Mouse (Mus musculus): Measurements from ENCODE around the gene Fgfr2. TPM values are rescaled to one million over a fixed set of nuclear protein-coding genes. Genes with fewer than 3 reads are reported as not detected.
"Not testable (repeated sequence)": the region's sequence is repeated elsewhere in the genome, so short reads cannot be mapped to it uniquely, and the experiment has no call there.

Fgfr2 gene
- total and polyA plus RNA-seq, 2 experiments from 2014 or later, result 17.1 to 47.6 TPM

DNA sequence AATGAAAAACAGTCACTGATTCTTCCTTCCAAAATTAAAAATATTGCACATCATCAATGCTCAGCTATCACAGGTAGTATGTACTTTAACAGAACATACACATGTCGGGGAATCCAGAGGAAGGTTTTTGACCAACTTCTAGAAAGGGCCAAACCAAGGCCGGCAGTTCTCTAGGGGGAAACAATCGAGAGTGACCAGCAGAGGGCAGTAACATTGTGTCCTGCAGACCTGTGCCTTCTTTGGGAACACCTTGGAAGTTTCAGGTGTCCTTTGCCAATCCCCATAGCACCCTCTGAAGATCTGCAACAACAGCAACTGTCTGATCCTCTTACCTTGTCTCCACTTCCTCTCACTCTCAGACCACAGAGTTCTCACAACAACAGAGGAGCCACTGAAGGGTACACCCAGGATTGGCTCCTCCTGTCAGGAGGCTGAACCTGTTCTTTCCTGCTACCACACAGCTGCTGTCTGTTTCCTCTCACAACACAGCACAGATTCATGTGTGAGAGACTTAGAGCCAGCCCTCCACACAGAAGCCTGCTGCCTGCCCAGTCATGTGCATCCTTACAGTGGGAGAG is 2077.8 kb downstream of the Fgfr2 start:
- not testable (repeated sequence) for H3K9me3 ChIP-seq (ENCODE audit: low read length)
- TF ChIP-seq CTCF (IDR thresholded peaks at IDR 0.05; ENCODE audit: low read depth), result 0 out of 2 replicates have a peak, but pooled peaks have one; percentile 24

DNA sequence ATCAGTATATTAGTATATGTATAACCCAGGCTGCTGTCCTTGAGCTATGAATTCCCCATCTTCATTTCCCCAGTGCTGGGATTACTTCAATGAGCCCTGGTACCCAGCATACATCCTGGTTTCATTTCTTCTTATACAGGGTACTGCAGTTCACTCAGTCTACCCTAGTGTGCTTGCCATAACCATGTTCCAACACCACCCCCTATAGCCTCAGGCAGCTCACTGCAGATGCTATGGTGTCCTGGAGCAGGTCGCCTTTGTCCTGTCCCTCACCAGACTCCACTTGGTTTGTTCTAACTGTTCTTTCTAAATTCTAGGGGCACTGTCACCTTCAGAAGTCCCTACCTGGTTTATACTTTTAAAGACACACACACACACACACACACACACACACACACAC is 2080.5 kb downstream of the Fgfr2 start:
- no peak for DNase-seq
- ATAC-seq, result no peak
- TF ChIP-seq CTCF (IDR thresholded peaks at IDR 0.05; ENCODE audit: low read depth), result peak; percentile 33

More for the DNA sequence above, 2077.8 kb downstream of the Fgfr2 start:
- not testable (repeated sequence) for DNase-seq; H3K4me1 ChIP-seq (ENCODE audit: insufficient read depth); H3K4me3 ChIP-seq (ENCODE audit: low read depth, low read length); H3K9ac ChIP-seq; H3K27me3 ChIP-seq (ENCODE audit: insufficient read depth, low read length); H3K27ac ChIP-seq (ENCODE audit: low read depth, low read length); H3K4me2 ChIP-seq (ENCODE audit: low read depth); H3K36me3 ChIP-seq (ENCODE audit: insufficient read depth); ATAC-seq
- WGBS, result 34% methylated on average over 3 of the region's 3 CpGs

DNA sequence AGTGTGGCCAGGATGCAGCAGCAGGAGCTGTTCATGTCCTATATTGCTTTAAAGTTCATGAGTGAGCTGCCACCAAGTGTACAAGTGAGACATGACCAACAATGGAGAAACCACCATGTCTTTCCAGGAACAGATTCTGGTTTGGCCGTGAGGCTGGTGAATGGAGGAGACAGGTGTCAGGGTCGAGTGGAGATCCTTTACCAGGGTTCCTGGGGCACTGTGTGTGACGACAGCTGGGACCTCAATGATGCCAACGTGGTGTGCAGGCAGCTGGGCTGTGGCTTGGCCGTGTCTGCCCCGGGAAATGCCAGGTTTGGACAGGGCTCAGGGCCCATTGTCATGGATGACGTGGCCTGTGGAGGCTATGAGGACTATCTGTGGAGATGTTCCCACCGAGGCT is 2082.4 kb downstream of the Fgfr2 start:
- H3K36me3 ChIP-seq (ENCODE audit: insufficient read depth); DNase-seq; H3K4me3 ChIP-seq (ENCODE audit: low read depth, low read length); H3K9me3 ChIP-seq (ENCODE audit: low read length); H3K4me1 ChIP-seq (ENCODE audit: insufficient read depth); H3K4me2 ChIP-seq (ENCODE audit: low read depth); H3K27ac ChIP-seq (ENCODE audit: low read depth, low read length); H3K9ac ChIP-seq; H3K27me3 ChIP-seq (ENCODE audit: insufficient read depth, low read length); ATAC-seq: not testable (repeated sequence)
- 84% methylated on average over 8 of the region's 8 CpGs for WGBS

More for the DNA sequence above, 2080.5 kb downstream of the Fgfr2 start:
- H3K4me2 ChIP-seq (ENCODE audit: low read depth), result no peak overlapping the region
- no peak overlapping the region for H3K4me3 ChIP-seq (ENCODE audit: low read depth, low read length)
- H3K4me1 ChIP-seq (ENCODE audit: insufficient read depth), result no peaks in the 10 kb centered on the region
- 51% methylated on average over 1 of the region's 1 CpGs for WGBS
- no peak overlapping the region for H3K9ac ChIP-seq
- H3K9me3 ChIP-seq (ENCODE audit: low read length), result no peaks in the 10 kb centered on the region
- no peaks in the 10 kb centered on the region for H3K36me3 ChIP-seq (ENCODE audit: insufficient read depth)
- H3K27ac ChIP-seq (ENCODE audit: low read depth, low read length), result no peak overlapping the region
- H3K27me3 ChIP-seq (ENCODE audit: insufficient read depth, low read length), result no peaks in the 10 kb centered on the region

DNA sequence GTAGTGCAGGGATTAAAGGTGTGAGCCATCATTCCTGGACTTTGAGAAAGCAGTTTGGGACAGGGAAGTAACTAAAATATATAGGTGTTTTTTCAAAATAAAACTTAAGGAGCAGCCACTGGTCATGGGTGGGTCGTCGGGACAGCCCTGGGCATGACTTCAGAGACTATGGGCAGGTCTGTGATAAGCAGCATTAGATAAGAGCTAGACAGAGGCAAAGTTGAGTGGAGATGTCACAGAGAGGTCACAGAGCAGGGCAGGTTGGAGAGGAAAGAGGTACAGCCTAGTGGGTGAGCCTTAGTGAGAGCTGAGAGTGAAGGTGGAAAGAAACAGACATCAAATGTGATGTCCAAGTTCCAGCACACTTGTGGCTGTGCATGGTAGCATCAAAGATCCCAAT is 2086.1 kb downstream of the Fgfr2 start:
- H3K36me3 ChIP-seq (ENCODE audit: insufficient read depth), result no peaks in the 10 kb centered on the region
- DNase-seq (no peak), ATAC-seq (no peak)
- no peaks in the 10 kb centered on the region for H3K9me3 ChIP-seq (ENCODE audit: low read length)
- H3K27me3 ChIP-seq (ENCODE audit: insufficient read depth, low read length), result no peaks in the 10 kb centered on the region
- no peak for TF ChIP-seq CTCF (IDR thresholded peaks at IDR 0.05; ENCODE audit: low read depth)
- no peak overlapping the region for H3K4me3 ChIP-seq (ENCODE audit: low read depth, low read length)
- no peak overlapping the region for H3K9ac ChIP-seq
- H3K4me1 ChIP-seq (ENCODE audit: insufficient read depth), result no peaks in the 10 kb centered on the region
- no peak overlapping the region for H3K4me2 ChIP-seq (ENCODE audit: low read depth)
- 93% methylated on average over 2 of the region's 2 CpGs for WGBS
- no peak overlapping the region for H3K27ac ChIP-seq (ENCODE audit: low read depth, low read length)

DNA sequence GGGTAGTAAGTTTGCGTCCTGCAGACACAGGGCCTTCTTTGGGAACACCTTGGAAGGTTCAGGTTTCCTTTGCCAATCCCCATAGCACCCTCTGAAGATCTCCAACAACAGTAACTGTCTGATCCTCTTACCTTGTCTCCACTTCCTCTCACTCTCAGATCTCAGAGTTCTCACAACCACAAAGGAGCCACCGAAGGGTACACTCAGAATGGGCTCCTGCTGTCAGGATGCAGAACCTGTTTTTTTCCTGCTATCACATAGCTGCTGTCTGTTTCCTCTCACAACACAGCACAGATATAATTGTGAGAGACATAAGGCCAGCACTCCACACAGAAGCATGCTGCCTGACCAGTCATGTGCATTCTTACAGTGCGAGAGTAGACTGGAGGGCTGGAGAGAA is 2086.8 kb downstream of the Fgfr2 start:
- Histone ChIP-seq H3K36me3 (ENCODE audit: insufficient read depth) (no peaks in the 10 kb centered on the region), H3K4me1 (ENCODE audit: insufficient read depth) (no peaks in the 10 kb centered on the region), H3K9ac (no peak overlapping the region), H3K27ac (ENCODE audit: low read depth, low read length) (no peak overlapping the region), H3K9me3 (ENCODE audit: low read length) (no peaks in the 10 kb centered on the region), H3K4me3 (ENCODE audit: low read depth, low read length) (no peak overlapping the region), H3K4me2 (ENCODE audit: low read depth) (no peak overlapping the region), H3K27me3 (ENCODE audit: insufficient read depth, low read length) (no peaks in the 10 kb centered on the region)
- WGBS, result 86% methylated on average over 3 of the region's 3 CpGs
- TF ChIP-seq CTCF (IDR thresholded peaks at IDR 0.05; ENCODE audit: low read depth), result no peak
- ATAC-seq (no peak), DNase-seq (no peak)

DNA sequence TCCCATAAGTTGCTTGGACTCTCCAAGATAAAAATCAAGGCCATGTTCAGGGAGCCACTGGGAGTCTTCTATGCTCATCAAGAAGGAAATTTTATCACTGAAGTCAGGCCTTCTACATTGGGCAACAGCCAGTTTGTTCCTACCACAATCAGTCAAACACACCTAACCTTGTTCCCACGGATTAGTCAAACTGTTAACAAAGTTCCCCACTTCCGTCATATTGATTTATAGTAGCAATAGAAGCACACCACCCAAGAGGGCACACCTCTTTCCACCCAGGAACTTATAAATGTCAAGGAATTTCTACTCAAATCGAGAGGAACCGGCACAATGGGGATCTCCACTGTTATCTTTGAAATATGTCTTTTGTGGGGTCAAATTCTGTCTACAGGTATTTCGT is 2091.4 kb downstream of the Fgfr2 start, which contains the start of gene Dmbt1:
TSS of gene Dmbt1 (plus strand) at position 299 of the 400 bp plus-strand sequence.
- 92% methylated on average over 5 of the region's 5 CpGs for WGBS
- ATAC-seq (no peak), DNase-seq (no peak)
- Histone ChIP-seq H3K9me3 (ENCODE audit: low read length) (no peaks in the 10 kb centered on the region), H3K36me3 (ENCODE audit: insufficient read depth) (no peaks in the 10 kb centered on the region), H3K9ac (no peak within 1 kb of the TSS), H3K4me3 (ENCODE audit: low read depth, low read length) (no peak within 1 kb of the TSS), H3K27me3 (ENCODE audit: insufficient read depth, low read length) (no peaks in the 10 kb centered on the region), H3K4me1 (ENCODE audit: insufficient read depth) (no peaks in the 10 kb centered on the region), H3K27ac (ENCODE audit: low read depth, low read length) (no peak within 1 kb of the TSS), H3K4me2 (ENCODE audit: low read depth) (no peak within 1 kb of the TSS)
- no peak for TF ChIP-seq CTCF (IDR thresholded peaks at IDR 0.05; ENCODE audit: low read depth)

DNA sequence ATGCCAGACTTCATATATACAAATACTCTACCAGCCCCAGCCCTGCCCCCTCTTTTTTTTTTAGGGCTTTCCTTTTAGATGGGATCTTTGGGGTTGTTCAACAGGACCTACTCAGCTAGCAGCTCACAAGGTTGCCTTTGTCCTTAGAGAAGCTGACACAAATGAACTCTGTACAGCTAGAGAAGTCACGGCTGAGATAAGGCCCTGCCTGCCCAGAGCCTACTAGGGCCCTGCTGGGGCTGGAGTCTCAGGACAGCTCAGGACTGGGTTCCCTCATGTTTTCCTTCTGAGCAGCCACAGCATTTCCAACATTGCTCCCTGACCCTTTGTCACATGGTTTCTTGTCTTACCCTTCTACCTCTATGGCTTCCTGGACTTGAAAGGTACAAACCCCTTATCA is 2095.6 kb downstream of the Fgfr2 start:
- no peak overlapping the region for H3K27ac ChIP-seq (ENCODE audit: low read depth, low read length)
- WGBS, result 91% methylated on average over 1 of the region's 1 CpGs
- H3K36me3 ChIP-seq (ENCODE audit: insufficient read depth), result no peaks in the 10 kb centered on the region
- no peak for TF ChIP-seq CTCF (IDR thresholded peaks at IDR 0.05; ENCODE audit: low read depth)
- H3K27me3 ChIP-seq (ENCODE audit: insufficient read depth, low read length), result no peaks in the 10 kb centered on the region
- ATAC-seq (no peak), DNase-seq (no peak)
- H3K4me3 ChIP-seq (ENCODE audit: low read depth, low read length), result no peak overlapping the region
- H3K4me1 ChIP-seq (ENCODE audit: insufficient read depth), result no peaks in the 10 kb centered on the region
- H3K9ac ChIP-seq, result no peak overlapping the region
- H3K9me3 ChIP-seq (ENCODE audit: low read length), result no peaks in the 10 kb centered on the region
- no peak overlapping the region for H3K4me2 ChIP-seq (ENCODE audit: low read depth)

Data from forebrain, postnatal 0 days (tissue).